Mouse (Mus musculus): Measurements from ENCODE around the gene Mkrn2os. TPM values are rescaled to one million over a fixed set of nuclear protein-coding genes. Genes with fewer than 3 reads are reported as not detected.

Gene Mkrn2os
- total RNA-seq, 2 experiments from 2014 or later = not detected

DNA sequence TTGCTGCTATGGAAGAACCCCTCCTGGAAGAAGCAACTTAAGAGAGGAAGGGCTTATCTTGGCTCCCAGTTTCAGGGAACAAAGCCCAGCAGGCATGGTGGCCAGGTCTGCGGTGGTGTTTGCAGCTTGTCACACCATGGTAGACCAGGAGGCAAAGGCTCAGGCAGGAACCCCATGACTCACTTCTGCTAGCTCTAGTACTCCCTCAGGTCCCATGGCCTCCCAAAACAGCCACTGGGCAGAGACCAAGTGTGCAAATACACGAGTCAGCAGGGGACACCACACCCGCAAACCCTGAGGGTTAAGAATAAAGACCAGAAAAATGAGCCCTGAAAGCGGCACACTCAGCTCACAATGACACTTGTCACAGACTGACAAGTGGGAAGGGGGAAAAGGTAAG is 56.2 kb downstream of the Mkrn2os start:
- no peak for DNase-seq (ENCODE audit: extremely low spot score in 1 of 2, low spot score in 2 of 2)
- intact Hi-C loops (cut with DNase I) = loop anchor here (5.0 kb wide), 3 partner anchors 174 to 489 kb away; partner anchors contain the start of gene Pparg

- DNase-seq (ENCODE audit: extremely low spot score in 1 of 2, low spot score in 2 of 2) = peak in 1 of 2 experiments; percentile 40
- intact Hi-C loops (cut with DNase I) = loop anchor here (5.0 kb wide), 3 partner anchors 172 to 487 kb away; partner anchors contain the start of gene Pparg
Measured at GRCm38 (mm10) chr6:115534617-115535016, 57.8 kb downstream of the Mkrn2os start.

Other genes with a start within 250 kb of the Mkrn2os start
- 1 to 10 TPM; 2.8 to 3.7 TPM for gene Pparg, start 231.6 kb downstream of the Mkrn2os start, total RNA-seq (2021)
- 10 to 100 TPM; 27.7 to 28.1 TPM for gene Tsen2, start 47.9 kb downstream of the Mkrn2os start, total RNA-seq (2021)
- gene Mkrn2, start 9.3 kb upstream of the Mkrn2os start, total RNA-seq (2021) = 10 to 100 TPM; 36.0 to 39.5 TPM
- 100 to 1,000 TPM; 121 to 132 TPM for gene Raf1, start 84.1 kb upstream of the Mkrn2os start, total RNA-seq (2021)
- 1 to 10 TPM; 1.4 to 1.6 TPM for gene Tmem40, start 169.8 kb upstream of the Mkrn2os start, total RNA-seq (2021)
- 1 to 10 TPM; 2.7 to 3.7 TPM for gene Cand2, start 182.0 kb upstream of the Mkrn2os start, total RNA-seq (2021)
- gene Rpl32, start 216.2 kb upstream of the Mkrn2os start, total RNA-seq (2021) = 100 to 1,000 TPM; 581 to 642 TPM
- 1 to 10 TPM; 2.7 to 3.8 TPM for gene Efcab12, start 245.8 kb upstream of the Mkrn2os start, total RNA-seq (2021)

Measured in left cerebral cortex, postnatal 10 days (tissue).